Mouse (Mus musculus) regulatory T cell (primary cell): ENCODE data around the gene Mindy4.
"Not testable (repeated sequence)": the region's sequence is repeated elsewhere in the genome, so short reads cannot be mapped to it uniquely, and the experiment has no call there.

Experiments used
- in situ Hi-C: fragments of 300-600 bp; cut with MboI, MseI; formaldehyde crosslinking; loops from one replicate; pipeline ENCODE4 v1.15.1; 2025; ENCODE audit warnings: high pct_unique_total_duplicates

Mindy4 gene

GRCm38 (mm10) chr6:55202913-55203910 lies at the start of gene Mindy4:
Mindy4 (plus strand) TSS chr6:55203383.
- in situ Hi-C loops, result no loop called here

DNA sequence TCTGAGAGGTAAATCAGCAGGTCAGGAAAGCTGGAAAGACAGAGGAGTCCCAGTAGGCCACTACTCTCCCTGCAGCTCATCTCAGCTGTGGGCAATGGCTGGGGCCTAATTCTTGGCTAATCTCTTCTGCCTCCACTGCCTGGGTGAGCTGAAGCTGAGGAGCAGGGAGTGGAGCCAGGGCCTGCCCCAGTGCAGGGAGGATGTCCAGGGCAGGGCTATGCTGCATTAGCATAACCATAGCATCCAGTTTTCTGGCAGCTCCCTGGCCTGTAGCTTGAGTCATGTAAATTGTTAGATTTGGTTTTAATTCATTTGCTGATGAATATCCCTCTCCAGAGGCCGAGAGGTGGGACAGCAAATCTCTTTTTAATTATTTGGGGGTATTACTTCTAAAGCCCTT lies 43.9 kb upstream of the Mindy4 start:
- in situ Hi-C loops, result loop anchor here (10.0 kb wide), 1 partner anchor 624 kb away; no protein-coding TSS in a partner anchor

GRCm38 (mm10) chr6:55161311-55161761 lies 41.8 kb upstream of the Mindy4 start:
- in situ Hi-C loops, result loop anchor here (5.0 kb wide), 1 partner anchor 569 kb away; no protein-coding TSS in a partner anchor

- in situ Hi-C loops, result loop anchor here (5.0 kb wide), 1 partner anchor 571 kb away; no protein-coding TSS in a partner anchor
These were observed 40.1 kb upstream of the Mindy4 start for GRCm38 (mm10) chr6:55163046-55163584.

DNA sequence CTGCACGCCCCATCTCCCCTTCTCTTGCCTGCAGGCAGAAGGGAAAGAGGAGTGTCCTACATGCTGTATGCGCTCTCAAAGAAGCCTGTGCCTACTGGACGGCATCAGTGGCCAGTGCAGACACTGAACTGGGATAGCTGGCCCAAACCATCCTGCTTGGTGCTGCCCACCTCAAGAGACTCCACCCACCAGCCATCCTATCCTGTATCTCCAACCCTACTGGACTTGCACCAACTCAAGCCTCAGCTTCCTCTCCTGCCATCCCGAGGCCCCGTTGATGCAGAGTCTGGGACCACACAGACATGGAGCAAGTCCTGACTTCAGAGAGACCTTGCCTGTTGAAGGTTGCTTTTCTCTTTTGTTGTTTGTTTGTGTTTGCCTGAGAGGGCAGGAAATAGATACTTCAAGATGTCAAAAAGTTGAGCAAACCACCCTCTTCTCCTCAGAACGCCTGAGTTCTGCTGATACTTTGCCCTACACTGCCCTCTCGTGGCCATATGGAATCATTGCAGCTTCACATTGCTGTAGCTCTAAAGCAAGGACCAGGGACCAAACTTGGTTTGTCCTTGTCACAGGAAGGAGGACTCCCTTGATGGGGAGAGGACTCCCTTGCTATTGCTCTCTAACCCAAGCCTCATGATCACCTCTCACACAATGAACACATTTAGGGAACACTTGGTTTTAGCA lies 36.3 kb upstream of the Mindy4 start:
- in situ Hi-C loops, result loop anchor here (5.0 kb wide), 2 partner anchors 245 to 365 kb away; no protein-coding TSS in a partner anchor

DNA sequence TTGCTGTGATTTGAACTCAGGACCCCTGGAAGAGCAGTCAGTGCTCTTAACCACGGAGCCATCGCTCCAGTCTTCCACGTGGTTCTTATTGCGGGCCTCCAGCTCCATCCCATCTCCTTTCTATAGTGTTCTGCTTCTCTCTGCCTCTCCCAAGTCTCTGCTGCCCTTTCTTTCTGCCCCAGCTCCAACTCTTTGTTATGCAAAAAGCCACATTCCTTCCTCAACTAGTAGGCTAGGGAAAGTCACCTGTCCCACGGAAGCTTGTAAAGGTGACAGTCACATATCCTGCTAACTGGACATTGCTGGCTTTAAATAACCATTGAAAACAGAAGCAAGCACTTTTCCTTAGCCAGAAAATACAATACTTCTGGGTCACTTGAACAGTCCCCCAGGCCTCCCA lies 33.4 kb upstream of the Mindy4 start:
- in situ Hi-C loops, result loop anchor here (5.0 kb wide), 2 partner anchors 248 to 368 kb away; no protein-coding TSS in a partner anchor

DNA sequence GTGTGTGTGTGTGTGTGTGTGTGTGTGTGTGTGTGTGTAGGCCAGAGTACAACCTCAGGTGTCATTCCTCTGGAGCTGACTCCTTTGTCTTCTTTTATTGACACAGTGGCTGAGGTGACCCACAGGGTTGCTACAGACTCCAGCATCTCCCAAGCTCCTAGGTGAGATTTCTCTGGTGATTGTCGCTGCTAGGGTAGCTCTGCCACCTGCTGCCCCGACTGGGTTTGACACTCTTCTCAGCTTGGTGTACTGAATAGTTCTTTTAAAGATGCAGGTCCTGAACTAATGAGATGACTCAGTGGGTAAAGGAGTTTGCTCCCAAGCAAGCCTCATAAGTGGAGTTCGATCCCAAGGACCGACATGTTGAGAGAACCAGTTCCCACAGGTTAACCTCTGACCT lies 31.5 kb upstream of the Mindy4 start:
- in situ Hi-C loops, result no loop called here

DNA sequence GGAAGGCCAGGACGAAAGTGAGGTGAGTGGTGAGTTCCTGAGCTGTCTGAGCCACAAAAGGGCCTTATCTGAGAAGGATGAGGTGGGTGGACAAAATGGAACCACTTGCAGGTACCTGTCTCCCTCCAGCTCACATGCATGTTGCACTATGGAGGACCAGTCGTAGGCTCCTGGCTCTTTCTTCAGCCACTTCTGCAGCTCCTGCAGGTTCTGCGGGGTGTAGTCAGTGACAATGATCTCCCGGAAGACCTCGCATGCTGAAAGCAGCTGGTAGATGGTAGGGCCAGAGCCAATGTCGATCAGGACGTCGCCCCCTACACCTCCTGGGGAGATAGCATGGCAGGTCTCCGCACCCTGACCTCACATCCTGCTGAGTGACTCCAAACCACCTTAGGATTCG lies 30.0 kb upstream of the Mindy4 start:
- in situ Hi-C loops, result no loop called here

DNA sequence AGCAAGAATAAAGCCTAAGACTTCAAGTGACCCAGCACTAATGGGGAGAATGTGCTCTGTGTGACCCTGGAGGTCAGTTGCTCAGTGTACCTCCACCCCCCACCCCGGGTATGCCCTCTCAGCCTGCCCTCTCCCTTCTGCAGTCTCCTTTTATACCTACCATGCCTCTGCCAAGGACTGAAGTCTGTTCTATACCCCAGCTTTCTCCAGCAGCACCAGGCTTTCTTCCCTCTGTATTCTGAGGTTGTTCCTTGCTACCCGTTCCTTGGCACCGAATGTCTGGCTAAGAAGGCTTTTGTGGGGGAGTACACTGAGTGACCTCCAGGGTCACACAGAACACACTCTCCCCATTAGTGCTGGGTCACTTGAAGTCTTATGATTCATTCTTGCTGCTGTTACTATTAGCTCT lies 29.2 kb upstream of the Mindy4 start:
- in situ Hi-C loops, result no loop called here

DNA sequence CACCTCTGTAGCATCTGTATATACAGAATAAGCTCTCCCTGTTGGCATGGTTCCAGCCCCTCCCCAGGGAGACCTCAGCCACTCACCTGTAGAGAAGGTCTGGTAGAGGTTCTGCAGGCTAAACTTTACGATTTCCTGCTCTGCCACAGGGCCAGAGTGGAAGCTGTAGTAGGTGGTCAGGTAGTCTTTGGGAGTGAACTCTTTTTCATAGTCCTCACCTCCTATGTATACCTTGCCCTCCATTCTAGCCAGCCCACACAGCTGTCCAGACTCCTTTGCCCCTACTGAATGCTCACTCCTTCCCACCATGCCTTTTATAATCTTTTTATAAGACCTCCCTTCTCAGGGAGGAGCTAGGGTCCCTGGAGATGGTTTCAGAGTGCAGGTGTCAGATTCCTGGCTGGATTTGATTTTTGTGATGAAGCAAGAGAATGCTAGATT lies 28.4 kb upstream of the Mindy4 start, which contains the start of gene Inmt:
Gene Inmt, minus strand, starts transcription at position 303 of the 441 bp plus-strand sequence.
- in situ Hi-C loops, result no loop called here

DNA sequence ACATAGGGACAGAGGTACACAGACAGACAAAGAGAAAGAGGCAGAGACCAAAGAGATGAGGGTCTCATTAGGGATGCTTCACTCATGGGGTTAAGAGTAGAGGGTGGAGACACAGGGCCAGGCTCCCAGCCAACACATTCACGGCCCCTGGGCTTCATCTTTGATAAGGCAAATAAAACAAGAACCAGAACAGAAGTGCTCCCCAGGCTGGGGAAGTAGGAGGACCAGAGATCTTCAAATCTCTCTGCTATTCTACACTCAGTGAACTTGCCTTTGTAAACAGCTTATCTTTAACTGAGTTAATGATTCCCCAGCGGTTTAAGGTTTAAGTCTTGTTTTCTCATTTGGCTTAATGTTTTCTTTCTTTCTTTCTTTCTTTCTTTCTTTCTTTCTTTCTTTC lies 27.7 kb upstream of the Mindy4 start:
- in situ Hi-C loops, result no loop called here

- in situ Hi-C loops, result no loop called here
These were observed 27.3 kb upstream of the Mindy4 start for GRCm38 (mm10) chr6:55175892-55176291.

DNA sequence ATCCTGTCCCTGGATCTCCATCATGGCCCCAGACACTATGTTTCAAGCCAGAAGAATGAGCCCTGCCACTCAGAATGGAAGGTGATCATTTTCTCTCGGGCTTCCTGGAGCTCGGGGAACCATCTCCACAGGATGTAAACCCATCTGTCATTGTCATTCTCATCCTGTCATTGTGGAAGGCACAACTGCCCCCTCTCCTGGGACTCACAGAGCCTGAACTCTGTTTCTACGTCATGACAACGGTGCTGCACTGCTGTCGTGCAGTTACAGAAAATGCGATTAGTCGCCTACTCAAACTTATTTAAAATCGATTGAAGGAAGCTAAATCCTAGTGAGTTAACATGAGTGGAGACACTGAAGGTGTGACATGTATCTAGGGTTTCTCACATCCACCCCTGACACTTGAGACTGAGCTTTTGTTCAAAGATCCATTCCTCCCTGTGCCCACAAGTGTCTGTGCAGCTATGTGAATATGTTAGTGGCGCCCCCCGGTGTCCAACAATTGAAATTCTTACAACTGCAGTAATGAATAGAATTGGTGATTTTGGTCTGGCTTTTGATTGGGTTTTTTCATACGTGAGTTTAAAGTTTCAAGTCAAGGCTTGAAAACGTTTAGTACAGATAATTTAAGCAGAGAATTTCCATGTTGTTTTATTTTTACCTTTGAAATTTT lies 26.0 kb upstream of the Mindy4 start:
- in situ Hi-C loops, result no loop called here

- in situ Hi-C loops, result no loop called here
These were observed 23.6 kb upstream of the Mindy4 start for GRCm38 (mm10) chr6:55179560-55179959.

- in situ Hi-C loops, result no loop called here
These were observed 20.3 kb upstream of the Mindy4 start for GRCm38 (mm10) chr6:55182655-55183430.

DNA sequence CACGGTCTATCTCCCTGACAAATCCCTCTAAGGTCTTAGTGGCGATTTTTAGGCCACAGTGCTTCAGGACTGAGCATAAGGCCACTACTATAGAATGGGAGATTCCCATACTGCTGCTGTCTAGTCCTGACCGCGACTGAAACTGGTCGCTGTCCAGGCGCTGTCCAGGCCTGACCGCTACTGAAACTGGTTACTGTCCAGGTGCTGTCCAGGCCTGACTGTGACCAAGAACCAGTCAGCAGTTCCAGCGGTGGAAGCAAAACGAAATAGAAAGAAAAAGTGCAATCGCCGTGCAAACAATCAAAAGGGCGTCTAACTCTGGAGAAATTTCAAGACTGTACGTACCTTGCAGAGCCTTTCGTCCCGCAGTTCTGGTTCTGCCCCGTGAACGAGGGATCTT lies 15.4 kb upstream of the Mindy4 start:
- in situ Hi-C loops, result not testable (repeated sequence)

GRCm38 (mm10) chr6:55189406-55189805 lies 13.8 kb upstream of the Mindy4 start:
- in situ Hi-C loops, result no loop called here

DNA sequence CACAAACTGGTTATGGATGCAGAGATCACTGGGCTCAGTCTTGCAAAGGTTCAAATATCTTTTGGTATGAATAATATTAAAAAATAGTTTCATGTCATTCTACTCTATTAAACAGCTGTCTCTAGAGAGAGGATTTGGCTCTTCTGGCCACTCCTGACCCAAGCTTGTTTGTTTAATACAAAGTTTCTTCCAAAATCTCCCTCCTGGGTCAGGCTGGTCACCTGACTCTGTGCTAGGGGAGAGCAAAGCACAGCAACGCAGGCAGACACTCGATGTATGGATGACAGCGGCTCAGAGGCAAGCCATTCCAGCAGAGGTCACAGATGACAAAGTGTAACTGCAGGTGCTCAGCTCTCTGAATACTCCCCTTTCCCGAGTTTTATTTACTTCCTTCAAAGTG lies 11.6 kb upstream of the Mindy4 start:
- in situ Hi-C loops, result no loop called here

GRCm38 (mm10) chr6:55193171-55193570 lies 10.0 kb upstream of the Mindy4 start:
- in situ Hi-C loops, result no loop called here

GRCm38 (mm10) chr6:55199047-55199446 lies 4.1 kb upstream of the Mindy4 start:
- in situ Hi-C loops, result no loop called here
